Mouse (Mus musculus) megakaryocyte-erythroid progenitor cell, adult 5-6 weeks (primary cell): ENCODE data around the gene Msrb2. TPM values are rescaled to one million over a fixed set of nuclear protein-coding genes. Genes with fewer than 3 reads are reported as not detected.

ENCODE experiments used
- ATAC-seq: replicated peaks from 2 replicates; pipeline ENCODE4 v1.8.0; 2016; ENCODE audit warnings: mild to moderate bottlenecking, inconsistent platforms; ENCODE audit not compliant: severe bottlenecking, poor library complexity, low FRiP score, low TSS enrichment
- total RNA-seq, 2 experiments: library from RNA; stranded (forward) in 1 of 2; stranded (reverse) in 1 of 2; fragments of 200-1000, 215-1000 nt in 1 of 2; fragments of >200 nt in 1 of 2; fragmentation: Nextera tagmentation in 1 of 2; gene quantifications; 2 replicates each; pipeline ENCODE4 v1.2.3; 2014 to 2017

The Msrb2 gene
- total RNA-seq, 2 experiments from 2014 or later = 12.1 to 24.3 TPM

DNA sequence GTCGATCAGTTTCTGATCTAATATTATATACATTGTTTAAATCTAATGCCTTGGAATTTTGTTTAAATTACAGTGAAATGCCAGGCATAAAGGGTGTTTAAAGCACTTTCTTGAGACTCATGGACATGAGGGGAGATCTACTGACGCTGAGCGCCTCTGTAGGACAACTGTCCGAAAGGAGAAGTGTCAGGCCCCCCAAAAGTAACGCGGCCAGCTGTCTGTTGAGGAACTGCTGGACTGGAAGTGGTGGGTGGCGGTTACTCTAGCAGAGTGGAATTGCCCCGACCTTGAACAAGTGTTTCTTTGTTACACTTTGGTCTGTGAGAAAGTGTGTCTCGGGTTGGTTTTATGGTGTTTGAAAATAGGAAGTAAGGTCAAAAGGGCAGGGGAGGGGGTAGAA lies 73.1 kb downstream of the Msrb2 start:
- ATAC-seq = no peak

Other genes with a start within 250 kb of the Msrb2 start
- 0.20 and 0.62 TPM in 2 replicates for gene Armc3, start 172.1 kb upstream of the Msrb2 start, total RNA-seq (2014; fragmentation: Nextera tagmentation)
- gene Armc3, start 172.1 kb upstream of the Msrb2 start, total RNA-seq (2017) = 0.46 TPM in 1 of 2 replicates, not detected in the other
- not detected in 2 replicates for gene Ptf1a, start 74.2 kb downstream of the Msrb2 start, total RNA-seq (2014; fragmentation: Nextera tagmentation)
- gene Ptf1a, start 74.2 kb downstream of the Msrb2 start, total RNA-seq (2017) = not detected in 2 replicates
- gene 4921504E06Rik, start 182.5 kb downstream of the Msrb2 start, total RNA-seq (2014; fragmentation: Nextera tagmentation) = not detected in 2 replicates
- gene 4921504E06Rik, start 182.5 kb downstream of the Msrb2 start, total RNA-seq (2017) = not detected in 2 replicates